Mouse (Mus musculus): Measurements from ENCODE around the gene Pbx1. TPM values are rescaled to one million over a fixed set of nuclear protein-coding genes. Genes with fewer than 3 reads are reported as not detected.

Gene Pbx1
- polyA plus RNA-seq, 1 experiment from 2014 or later: 73.7 TPM

- ATAC-seq (ENCODE audit: low FRiP score, low read depth): no peak
- H3K36me3 ChIP-seq: peaks cover 26% of the 10 kb centered on the region
- H3K4me1 ChIP-seq: no peaks in the 10 kb centered on the region; the same call in 1 of the 2 replicates
These were observed 234.7 kb downstream of the Pbx1 start for GRCm38 (mm10) chr1:168197195-168197907.

GRCm38 (mm10) chr1:168193364-168193763 lies 238.7 kb downstream of the Pbx1 start:
- H3K27ac ChIP-seq (replicated peaks): no peak overlapping the region
- no peak overlapping the region for H3K9ac ChIP-seq (replicated peaks)
- 82% methylated on average over 7 of the region's 7 CpGs for WGBS

More at GRCm38 (mm10) chr1:168197195-168197907, 234.7 kb downstream of the Pbx1 start:
- Histone ChIP-seq H3K4me2 (replicated peaks) (no peak overlapping the region), H3K9ac (replicated peaks) (no peak overlapping the region), H3K4me3 (no peak overlapping the region), H3K27me3 (peaks cover 53% of the 10 kb centered on the region), H3K9me3 (no peaks in the 10 kb centered on the region), H3K27ac (replicated peaks) (no peak overlapping the region)
- WGBS: 91% methylated on average over 6 of the region's 6 CpGs

GRCm38 (mm10) chr1:168182816-168183215 lies 249.3 kb downstream of the Pbx1 start:
- Histone ChIP-seq H3K27me3 (no peaks in the 10 kb centered on the region), H3K9ac (replicated peaks) (no peak overlapping the region)
- 96% methylated on average over 8 of the region's 8 CpGs for WGBS

More at GRCm38 (mm10) chr1:168193364-168193763, 238.7 kb downstream of the Pbx1 start:
- no peak overlapping the region for H3K4me3 ChIP-seq
- H3K36me3 ChIP-seq: peaks cover 19% of the 10 kb centered on the region
- no peak for ATAC-seq (ENCODE audit: low FRiP score, low read depth)
- H3K27me3 ChIP-seq: peaks cover 31% of the 10 kb centered on the region
- H3K4me1 ChIP-seq: peaks cover 7% of the 10 kb centered on the region; the same call in 1 of the 2 replicates
- H3K9me3 ChIP-seq: no peaks in the 10 kb centered on the region
- no peak overlapping the region for H3K4me2 ChIP-seq (replicated peaks)

GRCm38 (mm10) chr1:168180622-168181441 lies 251.2 kb downstream of the Pbx1 start:
- Histone ChIP-seq H3K4me3 (no peak overlapping the region), H3K36me3 (peaks cover 55% of the 10 kb centered on the region), H3K9me3 (no peaks in the 10 kb centered on the region), H3K4me2 (replicated peaks) (no peak overlapping the region), H3K27me3 (no peaks in the 10 kb centered on the region), H3K9ac (replicated peaks) (no peak overlapping the region), H3K27ac (replicated peaks) (no peak overlapping the region), H3K4me1 (no peaks in the 10 kb centered on the region)
- 88% methylated on average over 9 of the region's 9 CpGs for WGBS
- ATAC-seq (ENCODE audit: low FRiP score, low read depth): no peak

More at GRCm38 (mm10) chr1:168182816-168183215, 249.3 kb downstream of the Pbx1 start:
- ATAC-seq (ENCODE audit: low FRiP score, low read depth): no peak
- Histone ChIP-seq H3K27ac (replicated peaks) (no peak overlapping the region), H3K9me3 (no peaks in the 10 kb centered on the region), H3K36me3 (peaks cover 50% of the 10 kb centered on the region), H3K4me2 (replicated peaks) (no peak overlapping the region), H3K4me3 (no peak overlapping the region), H3K4me1 (peaks cover 7% of the 10 kb centered on the region; the same call in 1 of the 2 replicates)

GRCm38 (mm10) chr1:168179691-168180090 lies 252.4 kb downstream of the Pbx1 start:
- Histone ChIP-seq H3K4me1 (no peaks in the 10 kb centered on the region), H3K36me3 (peaks cover 61% of the 10 kb centered on the region), H3K27me3 (no peaks in the 10 kb centered on the region), H3K4me2 (replicated peaks) (no peak overlapping the region), H3K4me3 (no peak overlapping the region), H3K27ac (replicated peaks) (no peak overlapping the region), H3K9ac (replicated peaks) (no peak overlapping the region), H3K9me3 (no peaks in the 10 kb centered on the region)
- 77% methylated on average over 11 of the region's 11 CpGs for WGBS
- ATAC-seq (ENCODE audit: low FRiP score, low read depth): no peak

- H3K9me3 ChIP-seq: no peaks in the 10 kb centered on the region
- no peak overlapping the region for H3K9ac ChIP-seq (replicated peaks)
- no peaks in the 10 kb centered on the region for H3K4me1 ChIP-seq
- H3K36me3 ChIP-seq: peaks cover 66% of the 10 kb centered on the region
- no peak overlapping the region for H3K27ac ChIP-seq (replicated peaks)
- no peaks in the 10 kb centered on the region for H3K27me3 ChIP-seq
- WGBS: 91% methylated on average over 1 of the region's 1 CpGs
- H3K4me2 ChIP-seq (replicated peaks): no peak overlapping the region
- no peak overlapping the region for H3K4me3 ChIP-seq
- ATAC-seq (ENCODE audit: low FRiP score, low read depth): no peak
These were observed 253.5 kb downstream of the Pbx1 start for GRCm38 (mm10) chr1:168178611-168179010.

GRCm38 (mm10) chr1:168175586-168175985 lies 256.5 kb downstream of the Pbx1 start:
- Histone ChIP-seq H3K9ac (replicated peaks) (no peak overlapping the region), H3K4me1 (no peaks in the 10 kb centered on the region), H3K36me3 (peaks cover 37% of the 10 kb centered on the region), H3K27me3 (no peaks in the 10 kb centered on the region), H3K4me3 (no peak overlapping the region), H3K27ac (replicated peaks) (no peak overlapping the region), H3K9me3 (no peaks in the 10 kb centered on the region), H3K4me2 (replicated peaks) (no peak overlapping the region)
- no peak for ATAC-seq (ENCODE audit: low FRiP score, low read depth)
- WGBS: 85% methylated on average over 4 of the region's 4 CpGs

- Histone ChIP-seq H3K9me3 (no peaks in the 10 kb centered on the region), H3K9ac (replicated peaks) (no peak overlapping the region), H3K4me3 (no peak overlapping the region), H3K27ac (replicated peaks) (no peak overlapping the region), H3K4me2 (replicated peaks) (no peak overlapping the region), H3K4me1 (peaks cover 5% of the 10 kb centered on the region), H3K36me3 (peaks cover 10% of the 10 kb centered on the region), H3K27me3 (no peaks in the 10 kb centered on the region)
- no peak for ATAC-seq (ENCODE audit: low FRiP score, low read depth)
- WGBS: 85% methylated on average over 8 of the region's 8 CpGs
These were observed 262.3 kb downstream of the Pbx1 start for GRCm38 (mm10) chr1:168169791-168170190.

- Histone ChIP-seq H3K36me3 (peaks cover 6% of the 10 kb centered on the region; the same call in 1 of the 2 replicates), H3K9ac (replicated peaks) (no peak overlapping the region), H3K4me1 (peaks cover 11% of the 10 kb centered on the region), H3K4me2 (replicated peaks) (no peak overlapping the region), H3K9me3 (no peaks in the 10 kb centered on the region), H3K27me3 (no peaks in the 10 kb centered on the region), H3K4me3 (no peak overlapping the region), H3K27ac (replicated peaks) (peak overlapping the region; percentile 10; the same call in 1 of the 2 replicates)
- peak; percentile 63; the same call in 1 of the 2 replicates for ATAC-seq (ENCODE audit: low FRiP score, low read depth)
- WGBS: 63% methylated on average over 10 of the region's 10 CpGs
These were observed 262.9 kb downstream of the Pbx1 start for GRCm38 (mm10) chr1:168169052-168169779.

GRCm38 (mm10) chr1:168167781-168168180 lies 264.3 kb downstream of the Pbx1 start:
- Histone ChIP-seq H3K27ac (replicated peaks) (no peak overlapping the region), H3K9me3 (no peaks in the 10 kb centered on the region), H3K36me3 (no peaks in the 10 kb centered on the region), H3K4me1 (peaks cover 22% of the 10 kb centered on the region), H3K9ac (replicated peaks) (no peak overlapping the region), H3K4me3 (no peak overlapping the region), H3K27me3 (no peaks in the 10 kb centered on the region), H3K4me2 (replicated peaks) (no peak overlapping the region)
- ATAC-seq (ENCODE audit: low FRiP score, low read depth): no peak
- 96% methylated on average over 5 of the region's 5 CpGs for WGBS

- ATAC-seq (ENCODE audit: low FRiP score, low read depth): no peak
- Histone ChIP-seq H3K27me3 (no peaks in the 10 kb centered on the region), H3K36me3 (0 out of 2 replicates have a peak, but pooled peaks cover under 1% of the 10 kb centered on the region), H3K4me1 (peaks cover 22% of the 10 kb centered on the region), H3K4me2 (replicated peaks) (no peak overlapping the region), H3K27ac (replicated peaks) (no peak overlapping the region), H3K9me3 (no peaks in the 10 kb centered on the region), H3K9ac (replicated peaks) (no peak overlapping the region), H3K4me3 (no peak overlapping the region)
- 95% methylated on average over 2 of the region's 2 CpGs for WGBS
These were observed 265.2 kb downstream of the Pbx1 start for GRCm38 (mm10) chr1:168166841-168167240.
